Mouse (Mus musculus) gastrocnemius, postnatal 14 days (tissue): ENCODE data around the gene Gigyf1. TPM values are rescaled to one million over a fixed set of nuclear protein-coding genes. Genes with fewer than 3 reads are reported as not detected.

Source experiments
- DNase-seq: peaks from one replicate; pipeline ENCODE4 v3.0.0; 2021; ENCODE audit warnings: mixed read lengths
- intact Hi-C: fragments of 180-260 bp; cut with DNase I; formaldehyde crosslinking; loops from one replicate; pipeline ENCODE4 v1.15.1; 2025; ENCODE audit warnings: low total_unique reads
- long read RNA-seq, 2 experiments: library from polyadenylated mRNA; stranded (forward); transcript quantifications; one replicate each; pipeline ENCODE4 v2.0.0; 2021
- total RNA-seq, 2 experiments: library from RNA; stranded (reverse); gene quantifications; 2 replicates each; pipeline ENCODE4 v1.2.3; 2021

Gene Gigyf1
- 10 to 100 TPM; 13.4 to 18.5 TPM for total RNA-seq
- long read RNA-seq, experiment 1, partial matches to known transcripts, result 0 of 1 reads
- long read RNA-seq, experiment 1, other reads (novel, unspliced or antisense), result 1 of 1 reads
- long read RNA-seq, experiment 2, partial matches to known transcripts, result 1 of 2 reads
- long read RNA-seq, experiment 2, other reads (novel, unspliced or antisense), result 1 of 2 reads

- intact Hi-C loops, result loop anchor here (10.0 kb wide), 1 partner anchor 66 kb away; no protein-coding TSS in a partner anchor
- no peak for DNase-seq
Measured at GRCm38 (mm10) chr5:137518436-137518835, at the start of gene Gigyf1. Gene Gigyf1, plus strand, starts transcription at chr5:137518548.

- intact Hi-C loops, result no loop called here
- DNase-seq, result no peak
Measured at GRCm38 (mm10) chr5:137472252-137472904, 46.0 kb upstream of the Gigyf1 start.

- intact Hi-C loops, result no loop called here
- no peak for DNase-seq
Measured at GRCm38 (mm10) chr5:137474351-137474750, 44.0 kb upstream of the Gigyf1 start.

- no peak for DNase-seq
- intact Hi-C loops, result no loop called here
Measured at GRCm38 (mm10) chr5:137476964-137477363, 41.4 kb upstream of the Gigyf1 start, which contains the start of gene Zan. Gene Zan, minus strand, starts transcription at chr5:137477064.

- peak; percentile 73 for DNase-seq
- intact Hi-C loops, result loop anchor here (10.0 kb wide), 1 partner anchor 284 kb away; no protein-coding TSS in a partner anchor
Measured at GRCm38 (mm10) chr5:137481138-137481537, 37.2 kb upstream of the Gigyf1 start.

- intact Hi-C loops, result loop anchor here (10.0 kb wide), 1 partner anchor 283 kb away; no protein-coding TSS in a partner anchor
- no peak for DNase-seq
Measured at GRCm38 (mm10) chr5:137481897-137482296, 36.5 kb upstream of the Gigyf1 start.

GRCm38 (mm10) chr5:137485071-137485850 lies 33.1 kb upstream of the Gigyf1 start:
- DNase-seq, result no peak
- intact Hi-C loops, result loop anchor here (10.0 kb wide), 1 partner anchor 280 kb away; no protein-coding TSS in a partner anchor

GRCm38 (mm10) chr5:137485851-137486155 lies 32.5 kb upstream of the Gigyf1 start:
- no peak for DNase-seq
- intact Hi-C loops, result loop anchor here (10.0 kb wide), 1 partner anchor 279 kb away; no protein-coding TSS in a partner anchor

- no peak for DNase-seq
- intact Hi-C loops, result loop anchor here (10.0 kb wide), 1 partner anchor 277 kb away; no protein-coding TSS in a partner anchor
Measured at GRCm38 (mm10) chr5:137487616-137488015, 30.7 kb upstream of the Gigyf1 start.

- peak; percentile 77 for DNase-seq
- intact Hi-C loops, result no loop called here
Measured at GRCm38 (mm10) chr5:137491559-137491958, 26.8 kb upstream of the Gigyf1 start.

- peak; percentile 56 for DNase-seq
- intact Hi-C loops, result no loop called here
Measured at GRCm38 (mm10) chr5:137493831-137494230, 24.5 kb upstream of the Gigyf1 start.

- intact Hi-C loops, result no loop called here
- no peak for DNase-seq
Measured at GRCm38 (mm10) chr5:137500186-137500585, 18.2 kb upstream of the Gigyf1 start.

- intact Hi-C loops, result no loop called here
- peak; percentile 99 for DNase-seq
Measured at GRCm38 (mm10) chr5:137501709-137502666, 16.4 kb upstream of the Gigyf1 start, which contains the start of gene Pop7. Gene Pop7, minus strand, starts transcription at chr5:137502518.

- intact Hi-C loops, result no loop called here
- DNase-seq, result peak; percentile 87
Measured at GRCm38 (mm10) chr5:137502667-137503110, 15.7 kb upstream of the Gigyf1 start.

GRCm38 (mm10) chr5:137504041-137504440 lies 14.3 kb upstream of the Gigyf1 start:
- intact Hi-C loops, result no loop called here
- peak; percentile 3 for DNase-seq

- peak; percentile 83 for DNase-seq
- intact Hi-C loops, result loop anchor here (10.0 kb wide), 1 partner anchor 75 kb away; no protein-coding TSS in a partner anchor
Measured at GRCm38 (mm10) chr5:137510014-137510501, 8.3 kb upstream of the Gigyf1 start.

GRCm38 (mm10) chr5:137510573-137511390 lies 7.6 kb upstream of the Gigyf1 start:
- DNase-seq, result no peak

GRCm38 (mm10) chr5:137511706-137512105 lies 6.6 kb upstream of the Gigyf1 start:
- DNase-seq, result no peak
- intact Hi-C loops, result loop anchor here (10.0 kb wide), 1 partner anchor 73 kb away; no protein-coding TSS in a partner anchor

More at GRCm38 (mm10) chr5:137510573-137511390, 7.6 kb upstream of the Gigyf1 start:
- intact Hi-C loops, result loop anchor here (10.0 kb wide), 1 partner anchor 74 kb away; no protein-coding TSS in a partner anchor
